Mouse (Mus musculus) splenic B cell, adult 2 months (primary cell): ENCODE data around the gene Ythdf1.

ENCODE experiments used
- DNase-seq: peaks from one replicate; pipeline ENCODE4 v3.0.0-alpha.2; 2011; ENCODE audit warnings: low read depth, low spot score
- H3K27me3 ChIP-seq: 2 replicates; pipeline ENCODE4 v1.6.1; 2012; ENCODE audit warnings: mild to moderate bottlenecking, low read length, moderate library complexity, mixed read lengths; ENCODE audit not compliant: control insufficient read depth, poor library complexity, insufficient read depth, severe bottlenecking
- H3K36me3 ChIP-seq: 2 replicates; pipeline ENCODE4 v1.6.1; 2012; ENCODE audit warnings: mild to moderate bottlenecking, low read length, moderate library complexity, mixed read lengths; ENCODE audit not compliant: control insufficient read depth, poor library complexity, insufficient read depth, severe bottlenecking

Ythdf1 gene

GRCm38 (mm10) chr2:180932418-180932817, 11.7 kb upstream of the Ythdf1 start:
- DNase-seq: no peak
- Histone ChIP-seq H3K36me3 (no peaks in the 10 kb centered on the region), H3K27me3 (no peaks in the 10 kb centered on the region)

GRCm38 (mm10) chr2:180928723-180929122, 8.0 kb upstream of the Ythdf1 start, which contains the start of gene Birc7:
TSS of gene Birc7 (plus strand) at chr2:180929023.
- no peak for DNase-seq
- H3K27me3 ChIP-seq: no peaks in the 10 kb centered on the region
- H3K36me3 ChIP-seq: no peaks in the 10 kb centered on the region

- DNase-seq: peak; percentile 80
- H3K36me3 ChIP-seq: no peaks in the 10 kb centered on the region
- H3K27me3 ChIP-seq: no peaks in the 10 kb centered on the region
Measured at GRCm38 (mm10) chr2:180925176-180925575, 4.4 kb upstream of the Ythdf1 start.

- peaks cover 2% of the 10 kb centered on the region; the same call in 1 of the 2 replicates for H3K36me3 ChIP-seq
- DNase-seq: no peak
- no peaks in the 10 kb centered on the region for H3K27me3 ChIP-seq
Measured at GRCm38 (mm10) chr2:180922739-180923138, 2.0 kb upstream of the Ythdf1 start.

- Histone ChIP-seq H3K36me3 (peaks cover 5% of the 10 kb centered on the region; the same call in 1 of the 2 replicates), H3K27me3 (no peaks in the 10 kb centered on the region)
- DNase-seq: no peak
Measured at GRCm38 (mm10) chr2:180919913-180920809, 588 bp downstream of the Ythdf1 start.

GRCm38 (mm10) chr2:180915886-180916433, 4.8 kb downstream of the Ythdf1 start:
- no peak for DNase-seq
- peaks cover 12% of the 10 kb centered on the region for H3K36me3 ChIP-seq
- no peaks in the 10 kb centered on the region for H3K27me3 ChIP-seq

GRCm38 (mm10) chr2:180910928-180911327, 9.8 kb downstream of the Ythdf1 start:
- DNase-seq: no peak
- Histone ChIP-seq H3K36me3 (peaks cover 17% of the 10 kb centered on the region), H3K27me3 (no peaks in the 10 kb centered on the region)

- DNase-seq: no peak
- Histone ChIP-seq H3K27me3 (no peaks in the 10 kb centered on the region), H3K36me3 (peaks cover 8% of the 10 kb centered on the region; the same call in 1 of the 2 replicates)
Measured at GRCm38 (mm10) chr2:180905556-180906221, 15.1 kb downstream of the Ythdf1 start.

GRCm38 (mm10) chr2:180904435-180905208, 16.1 kb downstream of the Ythdf1 start:
- 0 out of 2 replicates have a peak, but pooled peaks cover 8% of the 10 kb centered on the region for H3K36me3 ChIP-seq

GRCm38 (mm10) chr2:180902086-180902485, 18.7 kb downstream of the Ythdf1 start:
- DNase-seq: peak; percentile 54
- Histone ChIP-seq H3K27me3 (no peaks in the 10 kb centered on the region), H3K36me3 (0 out of 2 replicates have a peak, but pooled peaks cover 1% of the 10 kb centered on the region)

More at GRCm38 (mm10) chr2:180904435-180905208, 16.1 kb downstream of the Ythdf1 start:
- DNase-seq: no peak
- H3K27me3 ChIP-seq: no peaks in the 10 kb centered on the region

GRCm38 (mm10) chr2:180897857-180898256, 22.9 kb downstream of the Ythdf1 start:
- no peak for DNase-seq
- Histone ChIP-seq H3K27me3 (0 out of 2 replicates have a peak, but pooled peaks cover 2% of the 10 kb centered on the region), H3K36me3 (no peaks in the 10 kb centered on the region)

- Histone ChIP-seq H3K27me3 (0 out of 2 replicates have a peak, but pooled peaks cover 2% of the 10 kb centered on the region), H3K36me3 (no peaks in the 10 kb centered on the region)
- no peak for DNase-seq
Measured at GRCm38 (mm10) chr2:180896819-180897625, 23.7 kb downstream of the Ythdf1 start.

GRCm38 (mm10) chr2:180895837-180896525, 24.8 kb downstream of the Ythdf1 start:
- no peaks in the 10 kb centered on the region for H3K36me3 ChIP-seq
- 0 out of 2 replicates have a peak, but pooled peaks cover 4% of the 10 kb centered on the region for H3K27me3 ChIP-seq
- DNase-seq: no peak
